Mouse (Mus musculus) heart, embryonic 16.5 days (tissue): ENCODE data around the gene Vps52. TPM values are rescaled to one million over a fixed set of nuclear protein-coding genes. Genes with fewer than 3 reads are reported as not detected.

ENCODE experiments used
- ATAC-seq: fragments of 200-750 bp; cut with Nextera tagmentation; replicated peaks from 2 replicates; pipeline ENCODE4 v1.8.0; 2017; ENCODE audit warnings: moderate number of reproducible peaks; ENCODE audit not compliant: insufficient read depth, low FRiP score; ENCODE audit errors: extremely low read depth
- H3K27ac ChIP-seq: fragments of 300-500 bp; sonication (generic); 2 replicates; pipeline ENCODE4 v1.5.1; 2014; ENCODE audit warnings: mild to moderate bottlenecking, low read length, control low read depth, moderate library complexity
- H3K27me3 ChIP-seq: fragments of 300-500 bp; sonication (generic); 2 replicates; pipeline ENCODE4 v1.6.1; 2014; ENCODE audit warnings: low read length, mixed read lengths; ENCODE audit not compliant: control insufficient read depth, insufficient read depth
- H3K36me3 ChIP-seq: fragments of 300-500 bp; sonication (generic); 2 replicates; pipeline ENCODE4 v1.6.1; 2014; ENCODE audit not compliant: control insufficient read depth, insufficient read depth
- H3K4me1 ChIP-seq: fragments of 300-500 bp; sonication (generic); 2 replicates; pipeline ENCODE4 v1.6.1; 2014; ENCODE audit warnings: low read length, mixed read lengths; ENCODE audit not compliant: control insufficient read depth, insufficient read depth
- H3K4me2 ChIP-seq: fragments of 300-500 bp; sonication (generic); 2 replicates; pipeline ENCODE4 v1.6.1; 2014; ENCODE audit warnings: low read depth, mild to moderate bottlenecking, control low read depth, low read length
- H3K4me3 ChIP-seq: fragments of 300-500 bp; sonication (generic); 2 replicates; pipeline ENCODE4 v1.5.1; 2014; ENCODE audit warnings: mild to moderate bottlenecking, control low read depth, low read length
- H3K9ac ChIP-seq: fragments of 300-500 bp; sonication (generic); 2 replicates; pipeline ENCODE4 v1.6.1; 2014; ENCODE audit warnings: low read length, control low read depth
- H3K9me3 ChIP-seq: fragments of 300-500 bp; sonication (generic); replicated peaks from 2 replicates; pipeline ENCODE4 v1.6.1; 2016; ENCODE audit warnings: low read length; ENCODE audit not compliant: control insufficient read depth
- WGBS: fragments of 180-500 bp; shearing (Covaris S2); extraction: QIAGEN DNeasy Blood & Tissue Kit; methylation state at CpG from one replicate; pipeline ENCODE4 v1.1.7; 2014; 5-methylcytosine and 5-hydroxymethylcytosine counted together
- polyA plus RNA-seq: library from polyadenylated mRNA; unstranded; fragments of >200 nt; fragmentation: Nextera tagmentation; extraction: Ambion mirVana; gene quantifications from 2 replicates; pipeline ENCODE4 v1.2.1, GENCODE M21; 2015

Vps52 gene
- polyA plus RNA-seq, 1 experiment from 2014 or later = 39.7 TPM

- H3K27ac ChIP-seq = peak within 1 kb of the TSS; percentile 100
- WGBS = under 1% methylated on average over 76 of the region's 80 CpGs
- peaks cover 13% of the 10 kb centered on the region for H3K36me3 ChIP-seq
- peak within 1 kb of the TSS; percentile 97 for H3K4me2 ChIP-seq
- peak within 1 kb of the TSS; percentile 79 for H3K9ac ChIP-seq
- no peaks in the 10 kb centered on the region for H3K9me3 ChIP-seq
- H3K4me3 ChIP-seq = peak within 1 kb of the TSS; percentile 64
- no peaks in the 10 kb centered on the region for H3K27me3 ChIP-seq
- peaks cover 16% of the 10 kb centered on the region for H3K4me1 ChIP-seq
- peak; percentile 82 for ATAC-seq
Observed at GRCm38 (mm10) chr17:33929371-33930279, 26.0 kb upstream of the Vps52 start, which contains the start of gene Rgl2. TSS of gene Rgl2 (plus strand) at chr17:33929543.

- Histone ChIP-seq H3K36me3 (peaks cover 16% of the 10 kb centered on the region), H3K4me2 (peak overlapping the region; percentile 97), H3K4me1 (peaks cover 16% of the 10 kb centered on the region), H3K4me3 (peak overlapping the region; percentile 64), H3K27ac (peak overlapping the region; percentile 100), H3K27me3 (no peaks in the 10 kb centered on the region), H3K9me3 (no peaks in the 10 kb centered on the region), H3K9ac (peak overlapping the region; percentile 79)
- peak; percentile 5; the same call in 1 of the 2 replicates for ATAC-seq
- WGBS = under 1% methylated on average over 45 of the region's 45 CpGs
Observed at GRCm38 (mm10) chr17:33930280-33931158, 25.1 kb upstream of the Vps52 start.

GRCm38 (mm10) chr17:33931159-33931866 lies 24.3 kb upstream of the Vps52 start:
- peak overlapping the region; percentile 97 for H3K4me2 ChIP-seq
- ATAC-seq = no peak
- no peak overlapping the region for H3K27ac ChIP-seq
- 51% methylated on average over 18 of the region's 18 CpGs for WGBS
- no peaks in the 10 kb centered on the region for H3K9me3 ChIP-seq
- H3K4me1 ChIP-seq = peaks cover 16% of the 10 kb centered on the region
- H3K36me3 ChIP-seq = peaks cover 22% of the 10 kb centered on the region
- no peaks in the 10 kb centered on the region for H3K27me3 ChIP-seq
- peak overlapping the region; percentile 79 for H3K9ac ChIP-seq
- H3K4me3 ChIP-seq = peak overlapping the region; percentile 64

GRCm38 (mm10) chr17:33931947-33932346 lies 23.7 kb upstream of the Vps52 start:
- no peak overlapping the region for H3K4me3 ChIP-seq
- no peak overlapping the region for H3K9ac ChIP-seq
- no peaks in the 10 kb centered on the region for H3K27me3 ChIP-seq
- H3K9me3 ChIP-seq = no peaks in the 10 kb centered on the region
- peaks cover 23% of the 10 kb centered on the region for H3K36me3 ChIP-seq
- peaks cover 16% of the 10 kb centered on the region for H3K4me1 ChIP-seq
- no peak overlapping the region for H3K27ac ChIP-seq
- ATAC-seq = no peak
- no peak overlapping the region for H3K4me2 ChIP-seq
- 91% methylated on average over 11 of the region's 11 CpGs for WGBS

GRCm38 (mm10) chr17:33932448-33932847 lies 23.2 kb upstream of the Vps52 start:
- H3K4me3 ChIP-seq = no peak overlapping the region
- no peak overlapping the region for H3K27ac ChIP-seq
- no peak overlapping the region for H3K4me2 ChIP-seq
- no peak for ATAC-seq
- H3K27me3 ChIP-seq = no peaks in the 10 kb centered on the region
- H3K4me1 ChIP-seq = peaks cover 16% of the 10 kb centered on the region
- no peak overlapping the region for H3K9ac ChIP-seq
- H3K9me3 ChIP-seq = no peaks in the 10 kb centered on the region
- WGBS = 92% methylated on average over 14 of the region's 14 CpGs
- peaks cover 23% of the 10 kb centered on the region for H3K36me3 ChIP-seq

GRCm38 (mm10) chr17:33932970-33933369 lies 22.6 kb upstream of the Vps52 start:
- H3K4me2 ChIP-seq = no peak overlapping the region
- H3K27me3 ChIP-seq = no peaks in the 10 kb centered on the region
- no peak overlapping the region for H3K4me3 ChIP-seq
- no peak for ATAC-seq
- H3K27ac ChIP-seq = no peak overlapping the region
- peaks cover 16% of the 10 kb centered on the region for H3K4me1 ChIP-seq
- no peak overlapping the region for H3K9ac ChIP-seq
- peaks cover 23% of the 10 kb centered on the region for H3K36me3 ChIP-seq
- H3K9me3 ChIP-seq = no peaks in the 10 kb centered on the region
- WGBS = 91% methylated on average over 15 of the region's 15 CpGs

GRCm38 (mm10) chr17:33935422-33936055 lies 20.1 kb upstream of the Vps52 start:
- Histone ChIP-seq H3K27me3 (no peaks in the 10 kb centered on the region), H3K9me3 (no peaks in the 10 kb centered on the region), H3K4me2 (no peak overlapping the region), H3K27ac (no peak overlapping the region), H3K4me1 (peaks cover 15% of the 10 kb centered on the region), H3K4me3 (no peak overlapping the region), H3K36me3 (peaks cover 23% of the 10 kb centered on the region), H3K9ac (no peak overlapping the region)
- WGBS = 86% methylated on average over 21 of the region's 21 CpGs
- no peak for ATAC-seq

- no peak overlapping the region for H3K27ac ChIP-seq
- H3K4me1 ChIP-seq = peaks cover 15% of the 10 kb centered on the region
- H3K9ac ChIP-seq = no peak overlapping the region
- H3K9me3 ChIP-seq = no peaks in the 10 kb centered on the region
- ATAC-seq = no peak
- no peak overlapping the region for H3K4me2 ChIP-seq
- WGBS = 79% methylated on average over 15 of the region's 15 CpGs
- no peaks in the 10 kb centered on the region for H3K27me3 ChIP-seq
- H3K4me3 ChIP-seq = no peak overlapping the region
- H3K36me3 ChIP-seq = peaks cover 23% of the 10 kb centered on the region
Observed at GRCm38 (mm10) chr17:33936993-33937392, 18.6 kb upstream of the Vps52 start.
